Mouse (Mus musculus): ENCODE results near the gene Hdac8. TPM values are rescaled to one million over a fixed set of nuclear protein-coding genes. Genes with fewer than 3 reads are reported as not detected.

The Hdac8 gene
- polyA plus RNA-seq, 1 experiment: 4.8 TPM

GRCm38 (mm10) chrX:102383151-102383550 is 122.0 kb downstream of the Hdac8 start:
- H3K27me3 ChIP-seq (replicated peaks; ENCODE audit: control insufficient read depth, insufficient read depth, low read length): no peaks in the 10 kb centered on the region
- no peak for DNase-seq
- 59% methylated on average over 7 of the region's 7 CpGs for WGBS
- H3K4me3 ChIP-seq (ENCODE audit: insufficient read depth, low read depth, low read length): no peak overlapping the region
- H3K4me1 ChIP-seq (ENCODE audit: control insufficient read depth, insufficient read depth, low read length): no peaks in the 10 kb centered on the region
- H3K36me3 ChIP-seq (ENCODE audit: control insufficient read depth, insufficient read depth, low read length): no peaks in the 10 kb centered on the region
- H3K27ac ChIP-seq (ENCODE audit: insufficient read depth, low read depth, low read length): no peak overlapping the region
- TF ChIP-seq CTCF (conservative IDR thresholded peaks at IDR 0.05; ENCODE audit: insufficient read depth, insufficient read length, low read depth, low read length): no peak
- no peak for TF ChIP-seq POLR2A (IDR thresholded peaks at IDR 0.05; ENCODE audit: low read depth, low read length)

GRCm38 (mm10) chrX:102366510-102366909 is 138.6 kb downstream of the Hdac8 start:
- Histone ChIP-seq H3K27me3 (replicated peaks; ENCODE audit: control insufficient read depth, insufficient read depth, low read length) (no peaks in the 10 kb centered on the region), H3K4me3 (ENCODE audit: insufficient read depth, low read depth, low read length) (no peak overlapping the region), H3K27ac (ENCODE audit: insufficient read depth, low read depth, low read length) (no peak overlapping the region), H3K36me3 (ENCODE audit: control insufficient read depth, insufficient read depth, low read length) (no peaks in the 10 kb centered on the region), H3K4me1 (ENCODE audit: control insufficient read depth, insufficient read depth, low read length) (no peaks in the 10 kb centered on the region)
- WGBS: 61% methylated on average over 3 of the region's 3 CpGs
- peak; percentile 0 for DNase-seq
- no peak for TF ChIP-seq CTCF (conservative IDR thresholded peaks at IDR 0.05; ENCODE audit: insufficient read depth, insufficient read length, low read depth, low read length)
- TF ChIP-seq POLR2A (IDR thresholded peaks at IDR 0.05; ENCODE audit: low read depth, low read length): no peak

GRCm38 (mm10) chrX:102362244-102362643 is 142.9 kb downstream of the Hdac8 start:
- H3K27ac ChIP-seq (ENCODE audit: insufficient read depth, low read depth, low read length): no peak overlapping the region
- H3K4me1 ChIP-seq (ENCODE audit: control insufficient read depth, insufficient read depth, low read length): no peaks in the 10 kb centered on the region
- H3K27me3 ChIP-seq (replicated peaks; ENCODE audit: control insufficient read depth, insufficient read depth, low read length): no peaks in the 10 kb centered on the region
- DNase-seq: peak; percentile 10
- H3K4me3 ChIP-seq (ENCODE audit: insufficient read depth, low read depth, low read length): no peak overlapping the region
- H3K36me3 ChIP-seq (ENCODE audit: control insufficient read depth, insufficient read depth, low read length): no peaks in the 10 kb centered on the region
- TF ChIP-seq CTCF (conservative IDR thresholded peaks at IDR 0.05; ENCODE audit: insufficient read depth, insufficient read length, low read depth, low read length): no peak
- TF ChIP-seq POLR2A (IDR thresholded peaks at IDR 0.05; ENCODE audit: low read depth, low read length): no peak
- 69% methylated on average over 2 of the region's 2 CpGs for WGBS

DNA sequence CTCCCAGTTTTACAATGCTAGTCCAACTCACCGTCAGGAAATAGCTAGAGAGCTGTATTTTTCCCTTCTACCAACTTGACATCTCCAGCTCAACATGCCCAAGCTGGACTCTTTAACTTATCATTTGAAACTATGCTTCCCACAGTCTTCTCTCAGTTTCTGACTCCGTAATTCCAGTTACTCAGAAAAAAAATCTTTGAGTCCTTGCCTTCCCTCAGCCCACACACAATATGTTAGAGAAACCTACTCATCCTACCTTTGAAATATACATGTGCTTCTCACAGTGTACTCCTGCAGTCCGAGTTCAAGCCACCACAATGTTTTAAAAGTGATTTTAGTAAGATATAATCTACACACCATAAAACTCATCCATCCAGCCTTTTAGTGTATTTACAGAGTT is 151.7 kb downstream of the Hdac8 start:
- 92% methylated on average over 3 of the region's 3 CpGs for WGBS
- TF ChIP-seq POLR2A (IDR thresholded peaks at IDR 0.05; ENCODE audit: low read depth, low read length) (no peak), CTCF (conservative IDR thresholded peaks at IDR 0.05; ENCODE audit: insufficient read depth, insufficient read length, low read depth, low read length) (no peak)

GRCm38 (mm10) chrX:102349843-102350731 is 155.1 kb downstream of the Hdac8 start:
- WGBS: 59% methylated on average over 14 of the region's 14 CpGs
- H3K27ac ChIP-seq (ENCODE audit: insufficient read depth, low read depth, low read length): no peak overlapping the region
- peak; percentile 8 for DNase-seq
- no peaks in the 10 kb centered on the region for H3K4me1 ChIP-seq (ENCODE audit: control insufficient read depth, insufficient read depth, low read length)
- no peaks in the 10 kb centered on the region for H3K27me3 ChIP-seq (replicated peaks; ENCODE audit: control insufficient read depth, insufficient read depth, low read length)
- TF ChIP-seq POLR2A (IDR thresholded peaks at IDR 0.05; ENCODE audit: low read depth, low read length): no peak
- TF ChIP-seq CTCF (conservative IDR thresholded peaks at IDR 0.05; ENCODE audit: insufficient read depth, insufficient read length, low read depth, low read length): no peak
- no peaks in the 10 kb centered on the region for H3K36me3 ChIP-seq (ENCODE audit: control insufficient read depth, insufficient read depth, low read length)
- no peak overlapping the region for H3K4me3 ChIP-seq (ENCODE audit: insufficient read depth, low read depth, low read length)

More for the DNA sequence above, 151.7 kb downstream of the Hdac8 start:
- no peaks in the 10 kb centered on the region for H3K4me1 ChIP-seq (ENCODE audit: control insufficient read depth, insufficient read depth, low read length)
- no peak overlapping the region for H3K27ac ChIP-seq (ENCODE audit: insufficient read depth, low read depth, low read length)
- no peak for DNase-seq
- H3K4me3 ChIP-seq (ENCODE audit: insufficient read depth, low read depth, low read length): no peak overlapping the region
- no peaks in the 10 kb centered on the region for H3K36me3 ChIP-seq (ENCODE audit: control insufficient read depth, insufficient read depth, low read length)
- no peaks in the 10 kb centered on the region for H3K27me3 ChIP-seq (replicated peaks; ENCODE audit: control insufficient read depth, insufficient read depth, low read length)

GRCm38 (mm10) chrX:102348886-102349486 is 156.2 kb downstream of the Hdac8 start:
- WGBS: 81% methylated on average over 9 of the region's 9 CpGs
- H3K4me3 ChIP-seq (ENCODE audit: insufficient read depth, low read depth, low read length): no peak overlapping the region
- H3K27me3 ChIP-seq (replicated peaks; ENCODE audit: control insufficient read depth, insufficient read depth, low read length): no peaks in the 10 kb centered on the region
- no peak overlapping the region for H3K27ac ChIP-seq (ENCODE audit: insufficient read depth, low read depth, low read length)
- H3K36me3 ChIP-seq (ENCODE audit: control insufficient read depth, insufficient read depth, low read length): no peaks in the 10 kb centered on the region
- no peak for DNase-seq
- TF ChIP-seq CTCF (conservative IDR thresholded peaks at IDR 0.05; ENCODE audit: insufficient read depth, insufficient read length, low read depth, low read length) (no peak), POLR2A (IDR thresholded peaks at IDR 0.05; ENCODE audit: low read depth, low read length) (no peak)
- H3K4me1 ChIP-seq (ENCODE audit: control insufficient read depth, insufficient read depth, low read length): no peaks in the 10 kb centered on the region

DNA sequence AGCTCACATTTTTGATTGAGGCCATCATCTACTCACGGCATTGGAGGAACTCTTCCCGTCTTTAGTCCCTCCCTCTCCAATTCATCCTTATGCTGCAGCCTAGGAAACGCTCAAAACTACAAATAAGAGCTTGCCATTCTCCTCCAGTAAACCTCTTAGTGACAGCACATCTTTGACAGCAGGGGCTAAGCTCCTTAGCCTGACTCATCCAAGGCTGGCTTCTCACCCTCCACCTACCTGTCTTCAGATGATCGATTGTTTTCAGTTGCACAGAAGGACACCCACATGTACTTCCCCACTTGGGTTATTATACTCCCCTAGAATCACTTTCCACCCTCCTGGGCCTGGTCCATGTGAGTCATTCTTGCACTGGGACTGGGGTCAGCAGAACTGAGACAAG is 163.5 kb downstream of the Hdac8 start:
- no peak for TF ChIP-seq CTCF (conservative IDR thresholded peaks at IDR 0.05; ENCODE audit: insufficient read depth, insufficient read length, low read depth, low read length)
- no peak for TF ChIP-seq POLR2A (IDR thresholded peaks at IDR 0.05; ENCODE audit: low read depth, low read length)
- Histone ChIP-seq H3K36me3 (ENCODE audit: control insufficient read depth, insufficient read depth, low read length) (no peaks in the 10 kb centered on the region), H3K27me3 (replicated peaks; ENCODE audit: control insufficient read depth, insufficient read depth, low read length) (no peaks in the 10 kb centered on the region), H3K4me3 (ENCODE audit: insufficient read depth, low read depth, low read length) (no peak overlapping the region), H3K27ac (ENCODE audit: insufficient read depth, low read depth, low read length) (no peak overlapping the region), H3K4me1 (ENCODE audit: control insufficient read depth, insufficient read depth, low read length) (no peaks in the 10 kb centered on the region)
- DNase-seq: no peak
- 77% methylated on average over 4 of the region's 4 CpGs for WGBS

All from kidney, adult 2 months (tissue).